Comparison of ENCODE assay signal across 12 mouse cellular contexts in the genomic region with DNA sequence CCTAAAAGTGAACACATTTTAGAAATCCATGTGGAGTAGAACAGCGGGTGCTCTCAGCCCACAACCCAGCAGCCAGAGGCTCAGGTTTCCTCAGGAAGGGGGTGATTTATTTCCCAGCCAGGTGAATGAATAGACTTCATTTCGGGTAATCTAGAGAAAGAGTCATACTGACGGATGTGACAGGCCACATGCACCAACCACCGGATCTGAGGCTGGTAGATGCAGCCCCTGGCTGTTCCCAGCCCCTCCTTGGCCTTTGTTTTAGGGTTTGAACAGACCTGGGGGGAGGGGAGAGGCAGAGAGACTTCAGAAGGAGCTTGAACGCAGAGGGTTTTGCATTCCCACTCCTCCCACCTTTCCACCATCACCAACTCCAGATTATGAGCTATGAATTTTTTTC. TPM values are rescaled to one million over a fixed set of nuclear protein-coding genes. Genes with fewer than 3 reads are reported as not detected.
DNase-seq lines count a peak whose midpoint lies in the region; ATAC-seq and TF ChIP-seq lines count a peak whose summit lies in the region.
"Had no signal": no experiment of that assay in that cellular context is flagged by ENCODE, and none has a peak within 500 bp of the region (broad histone marks: within the 10 kb centered on the region; RNA-seq: fewer than 3 reads in every experiment).

No protein-coding gene starts in this region.

- no peak overlapping the region for H3K4me2 ChIP-seq in heart, embryonic 13.5 days
- H3K4me2 ChIP-seq in embryonic facial prominence, embryonic 14.5 days (ENCODE audit: low read depth, low read length): no peak overlapping the region
- no peak overlapping the region for H3K4me2 ChIP-seq in limb, embryonic 15.5 days

- peaks cover 25% of the 10 kb centered on the region for H3K4me1 ChIP-seq in heart, embryonic 13.5 days
- H3K4me1 ChIP-seq in E14TG2a.4 (replicated peaks; ENCODE audit: low read depth, low read length): peaks cover 64% of the 10 kb centered on the region
- peaks cover 54% of the 10 kb centered on the region for H3K4me1 ChIP-seq in embryonic facial prominence, embryonic 14.5 days (ENCODE audit: control insufficient read depth, insufficient read depth, low read length)
- peaks cover 68% of the 10 kb centered on the region for H3K4me1 ChIP-seq in limb, embryonic 15.5 days

- H3K4me3 ChIP-seq in heart, embryonic 13.5 days: no peak overlapping the region
- peak overlapping the region; percentile 29; the same call in 1 of the 2 replicates for H3K4me3 ChIP-seq in E14TG2a.4 (replicated peaks; ENCODE audit: low read length)
- H3K4me3 ChIP-seq in embryonic facial prominence, embryonic 14.5 days (ENCODE audit: low read depth, low read length): no peak overlapping the region
- no peak overlapping the region for H3K4me3 ChIP-seq in limb, embryonic 15.5 days

- intact Hi-C loops in heart, postnatal 10 days (cut with DNase I): no loop called here
- intact Hi-C loops in left cerebral cortex, postnatal 36 days (cut with DNase I): no loop called here

- no peak overlapping the region for H3K9ac ChIP-seq in heart, embryonic 13.5 days
- H3K9ac ChIP-seq in embryonic facial prominence, embryonic 14.5 days (ENCODE audit: low read depth, low read length): no peak overlapping the region
- H3K9ac ChIP-seq in limb, embryonic 15.5 days: no peak overlapping the region

- no peak for TF ChIP-seq CTCF in E14TG2a.4 (conservative IDR thresholded peaks at IDR 0.05; ENCODE audit: low read length)

- no peak for ATAC-seq in heart, embryonic 13.5 days (ENCODE audit: extremely low read depth, insufficient number of reproducible peaks, low FRiP score, low TSS enrichment)
- ATAC-seq in embryonic facial prominence, embryonic 14.5 days (ENCODE audit: low read depth): peak; percentile 3; the same call in 1 of the 2 replicates
- ATAC-seq in limb, embryonic 15.5 days (ENCODE audit: insufficient number of reproducible peaks, low FRiP score, low TSS enrichment, low read depth): no peak
- ATAC-seq in inflammation-experienced regulatory T-cells, adult 6 months: no peak

- 37% methylated on average over 5 of the region's 5 CpGs for WGBS in heart, embryonic 13.5 days
- WGBS in embryonic facial prominence, embryonic 14.5 days: 4% methylated on average over 5 of the region's 5 CpGs
- 6% methylated on average over 5 of the region's 5 CpGs for WGBS in limb, embryonic 15.5 days

- no peaks in the 10 kb centered on the region for H3K27me3 ChIP-seq in heart, embryonic 13.5 days (replicated peaks)
- H3K27me3 ChIP-seq in E14TG2a.4 (ENCODE audit: insufficient read depth, low read length): peaks cover 5% of the 10 kb centered on the region
- H3K27me3 ChIP-seq in embryonic facial prominence, embryonic 14.5 days (replicated peaks; ENCODE audit: control insufficient read depth, insufficient read depth, low read length): no peaks in the 10 kb centered on the region
- H3K27me3 ChIP-seq in limb, embryonic 15.5 days: no peaks in the 10 kb centered on the region

- 0 out of 2 replicates have a peak overlapping the region, but pooled peaks have one; percentile 28 for H3K27ac ChIP-seq in heart, embryonic 13.5 days (replicated peaks)
- H3K27ac ChIP-seq in embryonic facial prominence, embryonic 14.5 days (replicated peaks; ENCODE audit: low read depth, low read length): peak overlapping the region; percentile 59
- H3K27ac ChIP-seq in limb, embryonic 15.5 days: peak overlapping the region; percentile 84
- H3K27ac ChIP-seq: macrophage had no signal

- peaks cover 82% of the 10 kb centered on the region for H3K36me3 ChIP-seq in heart, embryonic 13.5 days
- peaks cover 86% of the 10 kb centered on the region for H3K36me3 ChIP-seq in E14TG2a.4 (ENCODE audit: insufficient read depth, low read length)
- peaks cover 68% of the 10 kb centered on the region for H3K36me3 ChIP-seq in embryonic facial prominence, embryonic 14.5 days (ENCODE audit: control insufficient read depth, insufficient read depth, low read length)
- H3K36me3 ChIP-seq in limb, embryonic 15.5 days: peaks cover 50% of the 10 kb centered on the region

- H3K9me3 ChIP-seq in heart, embryonic 13.5 days: 0 out of 2 replicates have a peak, but pooled peaks cover 3% of the 10 kb centered on the region
- no peaks in the 10 kb centered on the region for H3K9me3 ChIP-seq in E14TG2a.4 (ENCODE audit: low read length)
- H3K9me3 ChIP-seq in embryonic facial prominence, embryonic 14.5 days (ENCODE audit: control insufficient read depth, low read length): no peaks in the 10 kb centered on the region
- no peaks in the 10 kb centered on the region for H3K9me3 ChIP-seq in limb, embryonic 15.5 days

- no peak for DNase-seq in heart, postnatal 10 days
- peak; percentile 62 for DNase-seq in embryonic facial prominence, embryonic 14.5 days (ENCODE audit: low spot score)
- DNase-seq in left cerebral cortex, postnatal 36 days (ENCODE audit: low spot score in 2 of 2): no peak
- no peak for DNase-seq in retina, postnatal 1 day
- DNase-seq: cerebellum, adult 9-10 months; kidney, postnatal 10 days had no signal

RNA-seq across cellular contexts. Expression of a gene that starts 14.6 kb away (rescaled TPM):
- polyA plus RNA-seq in heart, embryonic 13.5 days (2015; fragmentation: Nextera tagmentation; extraction: Ambion mirVana): 0.28 and 0.36 TPM in 2 replicates
- not detected for total RNA-seq in heart, postnatal 10 days (2021)
- polyA plus RNA-seq in embryonic facial prominence, embryonic 14.5 days (2014; fragmentation: Nextera tagmentation; extraction: Ambion mirVana): 0.13 and 0.47 TPM in 2 replicates
- 0.20 and 0.36 TPM in 2 replicates for polyA plus RNA-seq in limb, embryonic 15.5 days (2015; fragmentation: Nextera tagmentation; extraction: Ambion mirVana)
- polyA plus RNA-seq in inflammation-experienced regulatory T-cells, adult 6 months (2017; shearing (Covaris generic)): not detected
- total RNA-seq in left cerebral cortex, postnatal 36 days (2021): under 1 TPM; 0.42 to 0.45 TPM
- polyA plus RNA-seq: urinary bladder, adult 2 months had no signal

RNA-seq across cellular contexts. Expression of a gene that starts 23.3 kb away (rescaled TPM):
- 163 and 178 TPM in 2 replicates for polyA plus RNA-seq in heart, embryonic 13.5 days (2015; fragmentation: Nextera tagmentation; extraction: Ambion mirVana)
- total RNA-seq in heart, postnatal 10 days (2021): 10 to 100 TPM; 81.2 to 83.3 TPM
- 274 and 289 TPM in 2 replicates for polyA plus RNA-seq in embryonic facial prominence, embryonic 14.5 days (2014; fragmentation: Nextera tagmentation; extraction: Ambion mirVana)
- polyA plus RNA-seq in limb, embryonic 15.5 days (2015; fragmentation: Nextera tagmentation; extraction: Ambion mirVana): 270 and 286 TPM in 2 replicates
- 100 to 1,000 TPM; 216 to 248 (median 223) TPM for polyA plus RNA-seq in inflammation-experienced regulatory T-cells, adult 6 months (2017; shearing (Covaris generic))
- 10 to 100 TPM; 87.8 to 95.9 TPM for total RNA-seq in left cerebral cortex, postnatal 36 days (2021)

RNA-seq across cellular contexts. Expression of a gene that starts 37.6 kb away (rescaled TPM):
- 7.2 and 8.2 TPM in 2 replicates for polyA plus RNA-seq in heart, embryonic 13.5 days (2015; fragmentation: Nextera tagmentation; extraction: Ambion mirVana)
- total RNA-seq in heart, postnatal 10 days (2021): 1 to 10 TPM in 1 of 2 experiments, under 1 TPM in 1; 0.30 to 1.0 TPM
- polyA plus RNA-seq in embryonic facial prominence, embryonic 14.5 days (2014; fragmentation: Nextera tagmentation; extraction: Ambion mirVana): 2.1 and 2.5 TPM in 2 replicates
- polyA plus RNA-seq in limb, embryonic 15.5 days (2015; fragmentation: Nextera tagmentation; extraction: Ambion mirVana): 1.5 and 2.2 TPM in 2 replicates
- 1 to 10 TPM in 2 of 3 experiments, under 1 TPM in 1; 0.96 to 1.3 (median 1.1) TPM for polyA plus RNA-seq in inflammation-experienced regulatory T-cells, adult 6 months (2017; shearing (Covaris generic))
- not detected for total RNA-seq in left cerebral cortex, postnatal 36 days (2021)

RNA-seq across cellular contexts. Expression of a gene that starts 44.0 kb away (rescaled TPM):
- 8.3 and 8.9 TPM in 2 replicates for polyA plus RNA-seq in heart, embryonic 13.5 days (2015; fragmentation: Nextera tagmentation; extraction: Ambion mirVana)
- 10 to 100 TPM; 24.3 to 26.2 TPM for total RNA-seq in heart, postnatal 10 days (2021)
- polyA plus RNA-seq in embryonic facial prominence, embryonic 14.5 days (2014; fragmentation: Nextera tagmentation; extraction: Ambion mirVana): 18.4 and 19.0 TPM in 2 replicates
- 17.1 and 19.4 TPM in 2 replicates for polyA plus RNA-seq in limb, embryonic 15.5 days (2015; fragmentation: Nextera tagmentation; extraction: Ambion mirVana)
- not detected for polyA plus RNA-seq in inflammation-experienced regulatory T-cells, adult 6 months (2017; shearing (Covaris generic))
- total RNA-seq in left cerebral cortex, postnatal 36 days (2021): 10 to 100 TPM; 64.4 to 73.5 TPM

RNA-seq across cellular contexts. Expression of a gene that starts 55.6 kb away (rescaled TPM):
- polyA plus RNA-seq in heart, embryonic 13.5 days (2015; fragmentation: Nextera tagmentation; extraction: Ambion mirVana): 500 and 519 TPM in 2 replicates
- total RNA-seq in heart, postnatal 10 days (2021): 100 to 1,000 TPM; 299 to 318 TPM
- polyA plus RNA-seq in embryonic facial prominence, embryonic 14.5 days (2014; fragmentation: Nextera tagmentation; extraction: Ambion mirVana): 573 and 661 TPM in 2 replicates
- 593 and 673 TPM in 2 replicates for polyA plus RNA-seq in limb, embryonic 15.5 days (2015; fragmentation: Nextera tagmentation; extraction: Ambion mirVana)
- 100 to 1,000 TPM; 360 to 441 (median 366) TPM for polyA plus RNA-seq in inflammation-experienced regulatory T-cells, adult 6 months (2017; shearing (Covaris generic))
- total RNA-seq in left cerebral cortex, postnatal 36 days (2021): 100 to 1,000 TPM; 199 to 232 TPM

Comparison
In these comparisons a context has a peak if more than half of its experiments do, and no peak if none do; other contexts are left out.
1. H3K27ac ChIP-seq: peak in every context shown above with its lines; median percentile 84 in limb, embryonic 15.5 days; 59 in embryonic facial prominence, embryonic 14.5 days; 28 in heart, embryonic 13.5 days.